Mouse (Mus musculus) retina, postnatal 7 days (tissue): ENCODE measurements around the gene Hmox2.

Source experiments
- DNase-seq: peaks from one replicate; pipeline ENCODE4 v3.0.0-alpha.2; 2012; ENCODE audit warnings: low read depth, low spot score

The Hmox2 gene

DNA sequence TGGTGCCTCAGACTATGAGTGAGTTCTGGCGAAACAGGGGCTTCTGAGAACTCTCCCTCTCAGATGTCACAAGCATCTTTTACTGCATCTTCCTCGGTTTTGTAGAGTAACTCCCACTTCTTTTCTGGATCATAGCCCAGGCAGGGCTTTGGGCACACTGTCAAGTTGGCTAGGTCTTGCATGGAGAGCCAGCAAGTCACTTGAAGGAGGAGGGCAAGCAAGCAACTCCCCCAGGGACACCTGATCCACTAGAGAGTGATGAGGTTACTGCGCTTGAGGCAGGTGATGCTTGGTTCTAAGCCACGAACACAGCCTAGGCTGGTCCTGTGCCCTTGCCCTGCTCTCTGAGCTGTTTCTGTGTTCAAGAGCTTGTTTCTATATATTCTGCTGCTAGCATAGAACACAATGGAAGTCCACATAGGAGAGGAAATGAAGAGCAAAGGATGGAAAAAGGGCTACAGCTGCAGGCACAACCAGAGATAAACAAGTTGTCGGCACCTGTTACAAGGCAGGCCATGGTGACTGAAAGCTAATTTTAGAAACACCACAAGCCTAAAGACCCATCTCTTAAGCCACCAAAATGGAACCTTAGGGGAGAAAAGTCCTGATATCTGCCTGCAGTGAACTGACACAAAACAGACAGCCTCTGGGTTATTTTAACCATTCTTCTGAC is 55.5 kb downstream of the Hmox2 start:
- no peak for DNase-seq

DNA sequence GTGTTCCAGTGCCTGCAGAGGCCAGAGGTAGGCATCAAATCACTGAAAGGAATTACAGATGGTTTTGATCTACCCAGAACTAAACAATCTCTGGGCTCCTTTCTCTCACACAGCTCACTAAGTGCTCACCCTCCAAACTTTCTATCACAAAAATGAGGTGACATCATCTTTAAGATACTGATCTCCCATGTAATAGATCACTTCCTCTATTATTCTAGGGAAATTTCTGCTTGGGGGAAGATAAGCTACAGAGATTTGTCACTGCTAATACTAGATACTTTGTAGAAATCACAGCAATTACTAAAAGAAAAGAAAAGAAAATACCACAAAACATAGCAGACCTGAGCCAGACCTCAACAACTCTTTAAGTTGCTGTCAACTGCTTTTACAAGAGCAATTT is 56.4 kb downstream of the Hmox2 start:
- DNase-seq = no peak

DNA sequence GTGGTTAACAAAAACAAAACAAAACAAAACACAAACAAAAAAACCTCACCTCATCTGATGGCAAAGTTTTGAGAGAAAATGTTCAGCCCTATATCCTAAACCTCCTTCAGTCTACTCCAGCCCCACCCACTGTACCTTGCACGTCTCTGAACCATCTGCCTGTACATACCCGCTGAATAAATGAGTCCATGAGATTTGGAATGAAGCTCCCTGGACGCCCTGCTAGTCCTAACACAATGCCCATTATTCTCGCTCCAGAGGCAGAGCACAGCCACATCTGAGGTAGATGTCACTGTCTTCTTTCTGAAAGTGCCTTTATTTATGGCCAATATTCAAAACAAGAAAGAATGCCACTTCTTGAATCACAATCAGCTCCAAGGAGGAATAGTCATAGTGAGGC is 59.5 kb downstream of the Hmox2 start:
- DNase-seq = no peak

DNA sequence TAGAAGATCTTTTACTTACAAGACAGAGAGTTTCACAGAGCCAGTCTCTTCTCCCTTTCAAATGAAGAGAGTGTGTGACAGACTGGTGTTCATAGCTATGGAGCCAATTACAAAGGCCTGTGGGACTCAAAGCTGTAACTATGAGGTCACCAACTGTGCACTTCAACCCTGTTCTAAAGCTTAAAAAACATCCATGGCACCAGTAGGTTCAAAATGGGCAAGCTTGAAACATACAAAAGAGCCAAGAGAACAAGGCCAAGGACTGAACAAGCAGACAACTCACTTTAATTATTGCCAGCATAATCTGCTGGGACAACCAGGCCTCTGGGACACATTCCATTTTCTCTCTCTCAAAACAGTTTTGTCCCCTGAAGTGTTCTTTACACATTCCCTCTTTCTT is 62.0 kb downstream of the Hmox2 start:
- no peak for DNase-seq

DNA sequence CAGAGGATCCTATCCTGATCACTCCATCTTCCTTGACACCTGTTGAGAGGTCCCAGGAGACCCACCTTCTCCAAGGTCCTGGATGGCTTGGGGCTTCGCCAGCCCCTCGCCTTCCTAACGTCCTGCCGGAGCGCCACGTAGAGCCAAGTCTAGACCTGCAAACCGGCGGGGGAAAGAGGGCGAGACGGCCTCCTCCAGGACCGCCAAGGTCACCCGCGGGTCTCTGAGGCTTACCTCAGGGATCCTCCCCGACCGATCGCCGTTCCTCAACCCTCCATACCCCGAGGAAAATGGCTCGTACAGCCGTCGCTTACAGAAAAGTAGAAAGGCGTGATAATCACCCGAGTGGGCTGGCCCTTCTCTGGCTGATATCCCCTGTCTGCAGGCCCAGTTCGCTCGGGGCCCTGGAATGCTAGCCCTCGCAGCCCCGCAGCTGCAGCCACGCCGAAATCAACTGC is 63.2 kb downstream of the Hmox2 start:
- no peak for DNase-seq

DNA sequence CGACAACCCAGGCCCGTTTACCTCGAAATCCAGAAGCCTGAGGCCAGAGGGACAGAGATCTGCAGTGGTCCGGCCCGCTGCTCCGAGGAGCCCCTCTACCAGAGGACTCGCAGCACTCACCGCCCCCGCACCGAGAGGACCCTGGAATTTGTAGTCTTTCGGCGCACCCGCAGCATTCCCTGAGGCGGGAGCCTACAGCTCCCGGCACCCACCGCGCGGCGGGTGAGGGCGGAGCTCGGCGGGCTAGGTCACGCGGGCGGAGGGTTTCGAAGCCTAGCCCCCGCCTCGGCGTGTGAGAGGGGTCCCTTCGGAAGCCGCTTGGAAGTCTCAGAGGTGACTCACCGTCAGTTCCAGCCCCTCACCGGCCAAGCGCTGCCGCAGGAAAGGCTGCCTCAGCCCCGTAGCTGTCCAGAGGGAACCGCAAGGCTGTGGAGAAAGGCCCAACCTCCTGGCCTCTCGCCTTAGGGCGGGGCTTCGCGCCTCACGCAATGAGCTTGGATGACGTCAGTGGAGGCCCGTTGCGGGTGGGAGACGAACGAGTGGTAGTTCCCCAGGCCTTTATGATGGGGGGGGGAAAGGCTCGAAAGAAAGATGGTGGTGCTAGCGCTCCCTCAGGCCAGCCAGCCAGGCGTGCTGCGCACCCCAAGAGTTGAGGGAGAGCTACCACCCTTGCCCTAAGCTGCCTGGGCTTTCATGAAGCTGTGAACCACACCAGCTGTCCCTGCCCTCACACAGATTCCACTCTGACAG is 63.8 kb downstream of the Hmox2 start, which contains the start of gene Cdip1:
Gene Cdip1 (minus strand): TSS at position 483 of the 750 bp plus-strand sequence.
- peak; percentile 86 for DNase-seq

DNA sequence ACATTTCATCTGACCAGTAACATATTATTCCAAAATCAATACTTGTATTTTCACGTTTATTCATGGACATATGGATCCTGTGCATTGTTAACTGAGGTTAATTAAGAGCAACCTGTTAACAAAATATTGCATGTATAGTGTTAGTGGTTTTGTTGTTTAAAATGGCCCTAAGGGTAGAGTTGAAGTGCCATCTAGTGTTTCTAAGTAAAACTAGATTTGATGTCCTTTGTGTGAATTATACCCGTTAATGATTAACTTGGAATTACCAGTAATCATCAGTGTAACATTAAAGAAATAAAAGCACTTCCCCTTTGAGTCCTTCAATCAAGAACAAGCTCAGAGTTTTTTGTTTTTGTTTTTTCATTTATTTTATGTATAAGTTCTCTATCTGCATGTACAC is 65.2 kb downstream of the Hmox2 start:
- no peak for DNase-seq

DNA sequence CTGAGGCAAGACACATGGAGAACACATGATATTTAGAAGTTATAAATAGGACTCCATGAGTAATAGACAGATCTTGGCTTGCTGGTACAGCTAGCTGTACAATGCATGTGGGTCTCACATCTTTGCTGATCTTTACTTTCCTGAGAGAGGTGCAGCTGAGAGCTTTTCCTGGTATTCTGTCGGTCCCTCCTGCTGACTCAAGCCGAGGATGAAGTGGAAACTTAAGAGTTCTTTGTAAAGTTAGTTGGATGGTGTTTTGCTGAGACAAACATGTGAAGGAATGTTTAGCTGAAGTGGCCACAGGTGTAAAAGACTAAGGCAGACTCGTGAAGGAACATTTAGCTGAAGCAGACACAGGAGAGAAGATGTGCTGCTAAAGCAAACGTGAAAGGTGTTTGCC is 70.5 kb downstream of the Hmox2 start:
- no peak for DNase-seq
